Mouse (Mus musculus): ENCODE measurements around the gene Tmem190.
"Not testable (repeated sequence)": the region's sequence is repeated elsewhere in the genome, so short reads cannot be mapped to it uniquely, and the experiment has no call there.

Gene Tmem190

GRCm38 (mm10) chr7:4813105-4813791 is 30.5 kb downstream of the Tmem190 start:
- in situ Hi-C loops (cut with MboI, MseI) = no loop called here

DNA sequence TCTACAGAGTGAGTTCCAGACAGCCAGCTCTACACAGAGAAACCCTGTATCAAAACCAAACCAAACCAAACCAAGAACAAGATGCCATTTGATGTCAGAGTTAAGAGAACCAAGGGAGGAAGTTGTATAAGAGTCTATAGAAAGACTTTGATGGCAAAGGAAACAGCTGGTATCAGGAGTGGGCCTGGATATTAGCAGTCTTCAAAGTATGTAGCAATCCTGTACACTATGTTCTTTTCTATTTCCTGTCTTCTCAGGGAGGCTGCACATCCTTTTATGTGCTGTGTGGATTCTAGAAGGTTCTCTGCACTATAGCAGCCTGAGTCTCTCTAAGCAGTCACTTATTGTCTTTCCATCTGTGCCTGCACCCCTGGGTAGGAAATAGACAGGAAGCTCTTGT is 33.8 kb downstream of the Tmem190 start:
- in situ Hi-C loops (cut with MboI, MseI) = no loop called here

DNA sequence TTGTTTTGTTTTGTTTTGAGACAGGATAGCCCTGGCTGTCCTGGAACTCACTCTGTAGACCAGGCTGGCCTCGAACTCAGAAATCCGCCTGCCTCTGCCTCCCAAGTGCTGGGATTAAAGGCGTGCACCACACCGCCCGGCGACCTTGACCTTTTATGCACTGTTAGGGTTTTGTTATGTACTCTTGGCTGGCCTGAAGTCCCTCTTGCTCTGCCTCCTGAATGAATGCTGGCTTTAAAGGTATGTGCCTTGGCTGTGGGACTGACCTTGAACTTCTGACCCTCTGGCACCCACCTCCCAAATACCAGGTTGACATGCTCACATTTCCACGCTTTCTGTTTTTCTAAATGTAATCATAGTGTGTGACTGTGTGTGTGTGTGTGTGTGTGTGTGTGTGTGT is 38.2 kb downstream of the Tmem190 start:
- in situ Hi-C loops (cut with MboI, MseI) = not testable (repeated sequence)

GRCm38 (mm10) chr7:4821690-4822089 is 39.0 kb downstream of the Tmem190 start:
- in situ Hi-C loops (cut with MboI, MseI) = no loop called here

GRCm38 (mm10) chr7:4822162-4822907 is 39.6 kb downstream of the Tmem190 start:
- in situ Hi-C loops (cut with MboI, MseI) = no loop called here

DNA sequence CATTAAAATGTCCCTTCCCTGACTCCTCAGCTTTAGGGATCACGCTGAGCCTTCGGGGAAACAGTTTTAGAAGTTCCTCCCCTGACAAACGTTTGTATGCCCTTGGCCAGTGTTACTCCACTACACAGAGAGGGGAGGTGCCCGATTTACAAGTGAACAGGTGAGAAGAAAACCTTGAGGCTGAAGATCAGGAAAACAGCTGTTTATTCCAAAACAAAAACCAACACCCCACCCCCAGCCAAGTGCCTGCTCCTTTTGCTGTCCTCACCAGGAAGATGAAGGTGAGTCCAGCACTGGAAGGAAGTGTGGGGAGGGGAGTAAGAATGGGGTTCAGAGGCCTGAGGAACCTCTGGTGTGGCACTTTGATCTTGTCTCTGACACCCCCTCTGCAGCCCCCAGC is 42.6 kb downstream of the Tmem190 start:
- in situ Hi-C loops (cut with MboI, MseI) = no loop called here

GRCm38 (mm10) chr7:4830476-4830875 is 47.7 kb downstream of the Tmem190 start:
- in situ Hi-C loops (cut with MboI, MseI) = no loop called here
